Mouse (Mus musculus) kidney, embryonic 16.5 days (tissue): ENCODE measurements around the gene Taf1c. TPM values are rescaled to one million over a fixed set of nuclear protein-coding genes. Genes with fewer than 3 reads are reported as not detected.
A peak's percentile ranks its signal among the peaks of the same experiment; 100 is the strongest.

Experiments
- ATAC-seq: fragments of 200-750 bp; cut with Nextera tagmentation; 2 replicates; pipeline ENCODE4 v1.8.0; 2017; ENCODE audit warnings: moderate TSS enrichment; ENCODE audit not compliant: low FRiP score, low TSS enrichment
- H3K27ac ChIP-seq: fragments of 300-500 bp; sonication (generic); 2 replicates; pipeline ENCODE4 v1.5.1; 2014; ENCODE audit warnings: low read length
- H3K27me3 ChIP-seq: fragments of 300-500 bp; sonication (generic); 2 replicates; pipeline ENCODE4 v1.6.1; 2014; ENCODE audit warnings: low read length, control low read depth, mixed read lengths; ENCODE audit not compliant: insufficient read depth
- H3K36me3 ChIP-seq: fragments of 300-500 bp; sonication (generic); 2 replicates; pipeline ENCODE4 v1.6.1; 2014; ENCODE audit warnings: low read length, control low read depth, mixed read lengths; ENCODE audit not compliant: insufficient read depth
- H3K4me1 ChIP-seq: fragments of 300-500 bp; sonication (generic); 2 replicates; pipeline ENCODE4 v1.6.1; 2014; ENCODE audit warnings: low read length, control low read depth, mixed read lengths; ENCODE audit not compliant: insufficient read depth
- H3K4me2 ChIP-seq: fragments of 300-500 bp; sonication (generic); replicated peaks from 2 replicates; pipeline ENCODE4 v1.6.1; 2014; ENCODE audit warnings: low read depth, low read length
- H3K4me3 ChIP-seq: fragments of 300-500 bp; sonication (generic); 2 replicates; pipeline ENCODE4 v1.5.1; 2014; ENCODE audit warnings: mild to moderate bottlenecking, low read length
- H3K9ac ChIP-seq: fragments of 300-500 bp; sonication (generic); replicated peaks from 2 replicates; pipeline ENCODE4 v1.6.1; 2014; ENCODE audit warnings: low read length
- H3K9me3 ChIP-seq: fragments of 300-500 bp; sonication (generic); 2 replicates; pipeline ENCODE4 v1.6.1; 2016; ENCODE audit warnings: low read length, control low read depth
- WGBS: fragments of 180-500 bp; shearing (Covaris S2); extraction: QIAGEN DNeasy Blood & Tissue Kit; methylation state at CpG from one replicate; pipeline ENCODE4 v1.1.7; 2014; 5-methylcytosine and 5-hydroxymethylcytosine counted together
- polyA plus RNA-seq: library from polyadenylated mRNA; unstranded; fragments of >200 nt; fragmentation: Nextera tagmentation; extraction: Ambion mirVana; gene quantifications from 2 replicates; pipeline ENCODE4 v1.2.1, GENCODE M21; 2015

The Taf1c gene
- polyA plus RNA-seq, 1 experiment from 2014 or later, result 15.5 TPM

DNA sequence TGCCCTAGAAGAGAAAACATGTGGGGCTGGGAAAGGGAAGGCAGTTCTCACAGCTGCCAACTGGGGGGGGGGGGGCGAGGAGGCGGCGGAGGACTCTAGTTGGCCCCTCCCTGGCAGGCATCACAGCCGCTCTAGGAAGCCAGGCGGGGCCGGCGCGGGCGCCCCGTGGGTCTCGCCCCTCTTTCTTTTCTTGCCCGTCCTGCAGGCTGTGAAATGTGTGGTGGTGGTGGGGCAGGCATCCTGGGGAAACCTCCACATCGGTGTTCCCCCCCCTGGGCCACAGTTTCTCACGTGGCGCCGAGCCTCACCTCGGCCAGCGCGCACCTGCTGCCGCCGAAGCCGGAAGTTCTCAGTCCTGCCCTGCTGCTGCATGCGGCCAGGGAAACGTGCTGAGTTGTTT is 19.1 kb downstream of the Taf1c start:
- Histone ChIP-seq H3K27me3 (no peaks in the 10 kb centered on the region), H3K27ac (no peak overlapping the region)
- 0 out of 2 replicates have a peak, but pooled peaks have one; percentile 49 for ATAC-seq

DNA sequence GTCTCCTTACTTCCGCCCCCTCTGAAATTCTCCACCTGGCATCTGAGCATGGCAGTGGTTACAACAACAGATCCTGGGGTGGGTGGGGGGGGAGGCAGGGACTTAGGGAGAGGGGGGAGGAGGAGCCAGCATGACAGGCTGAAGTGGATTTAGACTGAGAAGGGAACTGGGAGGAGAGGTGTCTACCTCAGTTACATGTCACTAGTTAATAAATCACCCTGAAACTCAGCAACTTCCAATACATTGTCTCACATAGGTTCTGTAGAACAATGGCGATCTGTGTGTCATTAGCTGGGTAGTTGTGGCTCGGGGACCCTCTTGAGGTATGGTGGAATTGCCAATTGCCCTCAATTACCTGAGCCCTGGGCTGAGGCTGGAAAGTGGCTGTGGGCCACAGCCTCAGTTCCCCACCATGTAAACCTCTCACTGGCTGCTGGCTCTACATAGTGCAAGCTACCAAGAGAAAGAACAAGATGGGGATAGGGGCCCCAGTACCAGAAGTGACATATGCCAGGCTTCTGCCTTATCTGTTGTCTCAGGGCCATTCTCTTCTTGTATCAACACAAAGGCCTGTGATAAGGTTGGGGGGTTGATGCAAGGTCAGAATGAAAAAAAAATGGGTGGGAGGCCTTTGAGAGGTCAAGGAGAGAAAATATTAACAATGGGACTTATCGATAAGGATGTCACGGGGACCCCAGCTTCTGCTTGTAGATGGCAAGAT is 24.4 kb downstream of the Taf1c start:
- Histone ChIP-seq H3K9me3 (no peaks in the 10 kb centered on the region), H3K27ac (no peak overlapping the region), H3K4me3 (no peak overlapping the region), H3K4me1 (peaks cover under 1% of the 10 kb centered on the region; the same call in 1 of the 2 replicates), H3K36me3 (no peaks in the 10 kb centered on the region), H3K4me2 (no peak overlapping the region), H3K27me3 (0 out of 2 replicates have a peak, but pooled peaks cover 6% of the 10 kb centered on the region), H3K9ac (no peak overlapping the region)
- ATAC-seq, result 0 out of 2 replicates have a peak, but pooled peaks have one; percentile 46
- WGBS, result 71% methylated on average over 5 of the region's 5 CpGs

More for the DNA sequence above, 19.1 kb downstream of the Taf1c start:
- 14% methylated on average over 23 of the region's 24 CpGs for WGBS
- Histone ChIP-seq H3K4me1 (0 out of 2 replicates have a peak, but pooled peaks cover 5% of the 10 kb centered on the region), H3K4me2 (peak overlapping the region; percentile 54), H3K9ac (peak overlapping the region; percentile 46), H3K9me3 (no peaks in the 10 kb centered on the region), H3K36me3 (no peaks in the 10 kb centered on the region), H3K4me3 (peak overlapping the region; percentile 37)

DNA sequence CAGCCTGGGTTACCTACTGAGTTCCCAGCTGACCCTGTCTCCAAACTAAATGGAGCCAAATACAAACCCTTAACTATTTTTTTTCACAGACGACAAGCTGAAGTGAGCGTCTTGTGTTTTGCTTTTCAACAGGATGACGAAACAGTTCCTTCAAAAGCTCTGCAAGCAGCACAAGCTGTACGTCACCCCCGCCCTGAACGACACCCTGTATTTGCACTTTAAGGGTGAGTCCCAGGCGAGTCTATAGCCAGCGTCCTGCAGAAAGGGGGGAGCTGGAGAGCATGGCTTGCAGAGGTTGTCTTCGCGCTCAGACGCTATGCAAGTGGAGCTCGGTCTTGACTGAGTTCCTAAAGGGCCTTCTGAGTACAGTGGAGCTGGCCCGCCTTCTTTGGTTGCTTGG is 25.9 kb downstream of the Taf1c start:
- H3K4me2 ChIP-seq, result no peak overlapping the region
- no peaks in the 10 kb centered on the region for H3K9me3 ChIP-seq
- peaks cover 5% of the 10 kb centered on the region; the same call in 1 of the 2 replicates for H3K4me1 ChIP-seq
- no peak overlapping the region for H3K9ac ChIP-seq
- H3K4me3 ChIP-seq, result no peak overlapping the region
- WGBS, result 40% methylated on average over 13 of the region's 13 CpGs
- H3K36me3 ChIP-seq, result no peaks in the 10 kb centered on the region
- no peak for ATAC-seq
- no peak overlapping the region for H3K27ac ChIP-seq
- H3K27me3 ChIP-seq, result 0 out of 2 replicates have a peak, but pooled peaks cover 8% of the 10 kb centered on the region

DNA sequence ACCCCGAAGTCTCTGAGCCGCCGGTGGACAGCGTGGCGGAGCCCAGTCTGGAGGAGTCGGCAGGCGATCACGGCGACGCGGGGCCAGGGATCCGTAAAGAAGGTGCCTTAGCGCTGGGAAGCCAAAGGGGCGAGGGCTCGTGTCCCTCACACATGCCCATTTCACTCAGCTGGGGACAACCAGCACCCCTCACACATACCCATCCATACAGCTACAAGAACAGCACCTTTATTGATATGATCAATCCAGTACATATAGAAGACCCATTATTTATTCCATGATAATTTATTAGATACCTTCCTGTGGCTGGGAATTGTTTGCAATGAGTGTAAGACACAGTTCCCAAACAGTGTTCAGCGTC is 29.7 kb downstream of the Taf1c start:
- H3K4me1 ChIP-seq, result peaks cover 9% of the 10 kb centered on the region; the same call in 1 of the 2 replicates
- no peaks in the 10 kb centered on the region for H3K36me3 ChIP-seq
- no peak overlapping the region for H3K27ac ChIP-seq
- peak overlapping the region; percentile 83 for H3K4me3 ChIP-seq
- peak overlapping the region; percentile 70 for H3K9ac ChIP-seq
- H3K27me3 ChIP-seq, result 0 out of 2 replicates have a peak, but pooled peaks cover 10% of the 10 kb centered on the region
- no peak; the same call in 1 of the 2 replicates for ATAC-seq
- no peaks in the 10 kb centered on the region for H3K9me3 ChIP-seq
- H3K4me2 ChIP-seq, result peak overlapping the region; percentile 73
- WGBS, result 2% methylated on average over 16 of the region's 16 CpGs

DNA sequence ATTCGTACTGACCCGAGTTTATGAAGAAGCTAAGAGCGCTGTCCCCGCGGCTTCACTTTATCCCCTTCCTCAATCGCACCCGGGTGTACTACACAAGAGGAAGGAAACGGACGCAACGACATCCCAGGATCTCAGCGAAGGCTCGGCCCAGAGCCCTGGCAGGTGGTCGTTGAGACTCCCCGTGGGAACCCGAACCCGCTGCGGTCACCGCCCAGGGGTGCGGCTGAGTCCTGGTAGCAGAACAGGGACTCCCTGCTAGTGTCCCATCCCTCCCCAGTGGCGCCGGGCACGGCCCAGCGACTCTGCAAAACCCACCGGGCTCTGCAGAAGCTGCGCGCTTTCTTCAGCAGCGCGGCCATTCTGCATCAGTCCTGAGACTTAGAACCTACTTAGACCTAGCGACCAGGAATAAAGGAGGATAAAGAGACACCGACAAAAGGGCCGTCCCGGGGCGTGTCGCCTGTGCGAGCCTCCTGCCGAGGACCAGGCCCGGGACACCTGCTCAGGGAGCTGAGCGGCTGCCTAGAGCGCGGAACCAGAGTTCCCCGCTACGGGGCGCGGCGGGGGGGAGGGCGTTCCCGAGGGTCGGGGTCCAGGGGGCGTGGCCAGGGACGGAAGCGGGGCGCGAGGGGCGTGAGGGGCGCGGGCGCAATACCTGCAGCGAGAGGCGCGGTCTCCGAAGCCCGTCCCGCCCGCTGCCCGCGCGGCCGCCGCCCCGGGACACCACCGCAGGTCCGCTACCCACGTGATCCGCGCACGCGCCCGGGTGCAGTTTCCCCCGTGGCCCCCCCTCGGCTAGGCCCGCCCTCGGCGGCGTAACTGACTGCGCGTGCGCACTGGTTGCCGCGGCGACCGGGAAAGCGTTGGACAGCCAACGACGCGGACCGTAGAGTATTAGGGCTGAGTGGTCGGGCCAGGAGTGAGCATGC is 30.3 kb downstream of the Taf1c start, which contains the start of the genes Hsdl1 and Dnaaf1:
Gene Hsdl1 (minus strand): TSS at position 747 of the 929 bp plus-strand sequence.
Gene Dnaaf1 (plus strand): TSS at position 799 of the 929 bp plus-strand sequence.
- Histone ChIP-seq H3K27me3 (0 out of 2 replicates have a peak, but pooled peaks cover 10% of the 10 kb centered on the region), H3K36me3 (no peaks in the 10 kb centered on the region), H3K9me3 (no peaks in the 10 kb centered on the region), H3K9ac (peak within 1 kb of the TSS; percentile 70), H3K4me1 (peaks cover 9% of the 10 kb centered on the region; the same call in 1 of the 2 replicates), H3K27ac (peak within 1 kb of the TSS; percentile 4), H3K4me3 (peak within 1 kb of the TSS; percentile 83), H3K4me2 (peak within 1 kb of the TSS; percentile 73)
- WGBS, result under 1% methylated on average over 69 of the region's 97 CpGs
- peak; percentile 88 for ATAC-seq

DNA sequence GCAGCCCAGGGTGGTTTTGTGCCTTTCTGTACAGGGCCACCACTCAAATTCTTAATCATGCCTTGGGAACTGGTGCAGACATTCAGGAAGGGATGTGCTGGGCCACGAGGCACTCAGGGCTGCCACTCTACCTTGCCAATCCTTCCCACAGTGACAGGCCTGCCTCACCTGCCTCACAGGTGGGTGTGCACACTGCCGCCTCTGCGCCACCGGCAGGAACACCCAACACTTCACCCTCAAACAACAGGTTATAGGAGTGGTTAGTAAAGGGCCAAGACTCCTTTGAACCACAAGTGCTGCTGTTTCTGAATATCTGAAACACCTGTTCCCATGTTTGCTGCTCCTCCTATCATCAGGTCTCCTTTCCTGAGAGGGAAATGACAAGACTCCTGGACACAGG is 32.6 kb downstream of the Taf1c start:
- no peaks in the 10 kb centered on the region for H3K36me3 ChIP-seq
- H3K9me3 ChIP-seq, result no peaks in the 10 kb centered on the region
- H3K4me2 ChIP-seq, result no peak overlapping the region
- no peak overlapping the region for H3K4me3 ChIP-seq
- H3K9ac ChIP-seq, result no peak overlapping the region
- 0 out of 2 replicates have a peak, but pooled peaks cover 7% of the 10 kb centered on the region for H3K27me3 ChIP-seq
- no peak for ATAC-seq
- H3K27ac ChIP-seq, result no peak overlapping the region
- WGBS, result 81% methylated on average over 4 of the region's 4 CpGs
- H3K4me1 ChIP-seq, result peaks cover 9% of the 10 kb centered on the region; the same call in 1 of the 2 replicates

DNA sequence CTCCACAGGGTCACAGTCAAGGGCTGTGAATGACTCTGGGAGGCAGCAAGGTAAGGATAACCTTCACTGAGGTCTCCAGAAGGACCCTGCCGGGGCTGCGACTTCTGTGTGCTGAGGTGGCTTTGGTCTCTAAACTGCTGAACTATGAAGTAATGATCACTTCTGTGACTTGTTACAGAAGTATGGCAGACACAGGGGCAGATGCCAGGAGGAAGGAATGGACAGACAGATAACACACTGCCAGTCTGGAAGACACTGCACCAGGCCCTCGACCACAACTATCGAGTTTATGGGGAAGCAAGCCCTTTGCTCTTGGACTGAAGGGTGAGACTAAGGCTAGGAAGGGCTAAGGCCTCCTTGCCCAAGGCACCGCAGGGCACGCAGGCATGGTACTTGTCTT is 33.9 kb downstream of the Taf1c start:
- Histone ChIP-seq H3K4me1 (peaks cover 9% of the 10 kb centered on the region; the same call in 1 of the 2 replicates), H3K4me3 (no peak overlapping the region), H3K9me3 (no peaks in the 10 kb centered on the region), H3K9ac (no peak overlapping the region), H3K27ac (no peak overlapping the region), H3K36me3 (no peaks in the 10 kb centered on the region), H3K4me2 (no peak overlapping the region), H3K27me3 (0 out of 2 replicates have a peak, but pooled peaks cover 7% of the 10 kb centered on the region)
- WGBS, result 86% methylated on average over 6 of the region's 6 CpGs
- ATAC-seq, result no peak

DNA sequence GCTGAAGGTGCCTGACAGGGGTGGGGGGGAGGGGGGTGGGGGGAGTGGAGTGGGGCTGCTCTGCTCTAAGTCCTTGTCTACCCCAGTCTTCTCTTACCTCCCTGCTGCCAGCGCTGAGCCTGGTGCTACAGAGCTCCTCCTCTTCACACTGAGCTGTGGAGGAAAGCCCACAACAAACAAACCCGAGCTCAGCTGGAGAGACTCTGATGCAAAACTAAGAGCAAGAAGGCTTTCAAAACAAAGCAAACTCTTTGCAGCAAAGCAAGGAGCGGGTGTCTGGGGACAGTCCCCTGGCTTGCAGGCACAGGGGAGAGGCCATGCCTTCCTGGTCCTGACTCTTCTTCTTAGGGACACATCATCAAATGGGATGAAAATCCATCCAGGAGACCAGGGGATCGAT is 35.1 kb downstream of the Taf1c start:
- H3K27ac ChIP-seq, result no peak overlapping the region
- H3K4me3 ChIP-seq, result no peak overlapping the region
- no peak for ATAC-seq
- H3K9me3 ChIP-seq, result no peaks in the 10 kb centered on the region
- 45% methylated on average over 4 of the region's 4 CpGs for WGBS
- H3K4me2 ChIP-seq, result no peak overlapping the region
- H3K4me1 ChIP-seq, result peaks cover 5% of the 10 kb centered on the region; the same call in 1 of the 2 replicates
- H3K9ac ChIP-seq, result no peak overlapping the region
- peaks cover 12% of the 10 kb centered on the region; the same call in 1 of the 2 replicates for H3K36me3 ChIP-seq
- 0 out of 2 replicates have a peak, but pooled peaks cover 3% of the 10 kb centered on the region for H3K27me3 ChIP-seq

DNA sequence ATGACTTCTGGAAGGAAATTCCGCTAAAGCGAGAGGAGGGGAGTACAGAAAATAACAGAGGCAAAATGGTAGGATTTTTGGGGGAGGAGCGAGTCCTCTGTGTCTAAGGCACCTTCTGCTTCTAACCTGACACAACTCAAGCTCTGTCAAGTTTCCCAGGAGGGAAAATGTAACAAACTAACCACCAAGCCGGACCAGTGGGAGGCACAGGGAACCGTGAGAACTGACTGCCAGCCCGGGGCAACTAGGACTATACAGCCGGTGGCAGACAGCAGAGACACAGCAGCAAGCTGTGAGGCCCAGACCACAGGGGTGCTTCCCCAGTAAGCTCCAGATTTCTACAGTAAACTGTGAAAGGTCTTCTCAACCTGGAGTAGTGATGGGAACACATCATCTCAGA is 36.1 kb downstream of the Taf1c start:
- ATAC-seq, result no peak
- Histone ChIP-seq H3K4me2 (no peak overlapping the region), H3K9me3 (no peaks in the 10 kb centered on the region), H3K27me3 (0 out of 2 replicates have a peak, but pooled peaks cover 1% of the 10 kb centered on the region), H3K4me1 (peaks cover 3% of the 10 kb centered on the region; the same call in 1 of the 2 replicates), H3K4me3 (no peak overlapping the region), H3K9ac (no peak overlapping the region), H3K36me3 (peaks cover 16% of the 10 kb centered on the region; the same call in 1 of the 2 replicates), H3K27ac (no peak overlapping the region)
- WGBS, result 67% methylated on average over 7 of the region's 7 CpGs
